Mouse (Mus musculus) neural tube, embryonic 11.5 days (tissue): ENCODE measurements at regions not wholly inside any gene's neighbourhood (a gene's known extent, or its start where the extent isn't known, plus 50 kb on each side); places are given as distances from the start of the nearest gene placed in this dataset.

ENCODE experiments used
- ATAC-seq: fragments of 200-750 bp; cut with Nextera tagmentation; 2 replicates; pipeline ENCODE4 v1.8.0; 2017; ENCODE audit warnings: moderate number of reproducible peaks, mild to moderate bottlenecking, moderate TSS enrichment, moderate library complexity; ENCODE audit not compliant: insufficient read depth, low FRiP score, low TSS enrichment
- DNase-seq: peaks from one replicate; pipeline ENCODE4 v3.0.0-alpha.2; 2015; ENCODE audit warnings: low spot score
- H3K27ac ChIP-seq: fragments of 300-500 bp; sonication (generic); 2 replicates; pipeline ENCODE4 v1.5.1; 2014; ENCODE audit warnings: low read depth, mild to moderate bottlenecking, low read length
- H3K27me3 ChIP-seq: fragments of 300-500 bp; sonication (generic); 2 replicates; pipeline ENCODE4 v1.6.1; 2014; ENCODE audit warnings: mild to moderate bottlenecking, low read length, mixed read lengths; ENCODE audit not compliant: control insufficient read depth, insufficient read depth
- H3K36me3 ChIP-seq: fragments of 300-500 bp; sonication (generic); 2 replicates; pipeline ENCODE4 v1.6.1; 2014; ENCODE audit warnings: mild to moderate bottlenecking, low read length, moderate library complexity, mixed read lengths; ENCODE audit not compliant: control insufficient read depth, insufficient read depth
- H3K4me1 ChIP-seq: fragments of 300-500 bp; sonication (generic); 2 replicates; pipeline ENCODE4 v1.6.1; 2014; ENCODE audit warnings: low read length, mixed read lengths; ENCODE audit not compliant: control insufficient read depth, insufficient read depth
- H3K4me2 ChIP-seq: fragments of 300-500 bp; sonication (generic); 2 replicates; pipeline ENCODE4 v1.6.1; 2014; ENCODE audit warnings: low read depth, mild to moderate bottlenecking, moderate library complexity
- H3K4me3 ChIP-seq: fragments of 300-500 bp; sonication (generic); 2 replicates; pipeline ENCODE4 v1.5.1; 2014; ENCODE audit warnings: low read depth, low read length
- H3K9ac ChIP-seq: fragments of 300-500 bp; sonication (generic); 2 replicates; pipeline ENCODE4 v1.6.1; 2014; ENCODE audit warnings: mild to moderate bottlenecking, low read length
- H3K9me3 ChIP-seq: fragments of 300-500 bp; sonication (generic); 2 replicates; pipeline ENCODE4 v1.6.1; 2016; ENCODE audit warnings: low read length; ENCODE audit not compliant: control insufficient read depth
- WGBS: fragments of 180-500 bp; shearing (Covaris S2); extraction: QIAGEN DNeasy Blood & Tissue Kit; methylation state at CpG from one replicate; pipeline ENCODE4 v1.1.7; 2014; 5-methylcytosine and 5-hydroxymethylcytosine counted together

DNA sequence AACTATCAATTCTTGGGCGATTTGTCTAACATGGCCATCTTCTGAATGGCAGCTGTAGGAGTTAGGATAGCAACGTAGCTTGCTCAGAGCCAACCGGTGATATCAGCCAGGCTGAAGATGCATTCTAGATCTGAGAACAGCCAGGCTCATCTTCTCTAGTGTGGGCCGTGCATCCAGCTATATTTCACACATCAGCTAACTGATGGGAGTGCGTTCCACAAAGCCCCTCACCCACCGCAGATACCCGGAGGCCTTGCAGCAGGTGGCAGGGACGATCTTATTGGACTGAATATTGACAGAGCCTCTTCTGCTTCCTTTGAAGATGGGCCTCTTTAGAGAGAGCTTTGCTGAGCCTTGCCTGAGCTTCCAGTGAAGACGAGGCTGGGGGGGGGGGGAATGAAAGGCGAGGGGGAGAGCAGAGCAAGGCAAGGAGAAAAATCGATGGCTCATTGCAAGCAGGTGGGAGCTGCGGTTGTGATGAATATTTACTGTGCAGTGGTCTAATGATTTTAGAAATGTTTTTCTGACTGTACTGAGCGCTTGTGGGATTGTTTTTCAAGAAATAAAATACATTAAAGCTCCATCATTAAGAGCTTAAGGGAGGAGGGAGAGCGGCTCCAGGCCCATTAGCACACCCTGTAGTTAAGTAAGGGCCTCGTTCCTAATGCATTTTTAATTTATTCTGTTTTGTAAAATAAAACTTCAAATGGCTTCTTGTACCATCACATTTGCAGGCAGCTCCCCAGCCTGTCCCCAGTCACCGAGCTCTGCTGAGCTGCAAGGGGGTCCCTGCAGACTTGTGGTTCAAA, 97.8 kb upstream of the Kcnd3 start:
- H3K4me2 ChIP-seq: no peak overlapping the region
- no peaks in the 10 kb centered on the region for H3K36me3 ChIP-seq
- H3K27ac ChIP-seq: no peak overlapping the region
- no peak overlapping the region for H3K9ac ChIP-seq
- ATAC-seq (no peak), DNase-seq (no peak)
- no peaks in the 10 kb centered on the region for H3K9me3 ChIP-seq
- WGBS: 77% methylated on average over 16 of the region's 16 CpGs
- H3K4me1 ChIP-seq: no peaks in the 10 kb centered on the region
- no peak overlapping the region for H3K4me3 ChIP-seq
- no peaks in the 10 kb centered on the region for H3K27me3 ChIP-seq

DNA sequence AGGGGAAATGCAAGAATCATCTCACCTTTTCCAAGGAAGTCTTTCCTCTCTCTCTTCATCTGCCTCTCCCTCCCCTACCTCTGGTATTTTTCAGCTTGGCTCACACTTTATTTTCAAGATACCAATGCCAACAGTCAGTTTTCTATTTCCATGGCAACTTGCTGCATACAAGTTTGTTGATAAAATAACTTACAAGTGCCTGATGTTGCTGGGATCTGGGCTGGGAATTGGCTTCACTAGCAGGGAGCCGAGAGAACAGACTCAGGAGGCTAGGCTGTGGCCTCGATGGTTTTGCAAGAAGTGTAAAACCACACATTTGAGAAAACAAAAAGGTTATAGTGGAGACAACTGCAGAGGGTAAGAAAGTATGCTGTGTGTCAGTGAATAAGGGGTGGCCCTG, 94.6 kb upstream of the Kcnd3 start:
- no peak overlapping the region for H3K9ac ChIP-seq
- no peak overlapping the region for H3K27ac ChIP-seq
- ATAC-seq (no peak), DNase-seq (no peak)
- no peaks in the 10 kb centered on the region for H3K9me3 ChIP-seq
- no peaks in the 10 kb centered on the region for H3K36me3 ChIP-seq
- 76% methylated on average over 2 of the region's 2 CpGs for WGBS
- H3K4me3 ChIP-seq: no peak overlapping the region
- no peak overlapping the region for H3K4me2 ChIP-seq
- no peaks in the 10 kb centered on the region for H3K27me3 ChIP-seq
- no peaks in the 10 kb centered on the region for H3K4me1 ChIP-seq

DNA sequence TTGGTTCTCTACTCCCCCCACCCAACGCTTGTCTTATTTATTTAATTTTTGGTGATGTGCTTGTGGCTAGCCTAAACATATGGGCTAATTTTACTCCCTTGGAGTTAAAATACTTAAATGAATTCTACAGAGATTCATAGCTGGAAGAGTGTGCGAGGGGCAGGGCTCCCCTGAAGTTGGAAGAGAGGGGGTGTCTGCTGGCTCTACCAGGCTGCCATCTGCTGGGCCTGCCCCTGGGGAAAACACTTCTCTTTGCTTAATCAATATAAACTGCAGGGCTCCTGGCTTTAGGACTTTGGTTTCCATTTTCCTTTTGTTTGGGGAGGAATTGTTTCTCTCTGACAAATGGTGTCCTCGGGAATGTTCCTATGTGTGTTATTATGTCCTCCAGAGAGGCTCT, 92.5 kb upstream of the Kcnd3 start:
- no peaks in the 10 kb centered on the region for H3K36me3 ChIP-seq
- H3K27me3 ChIP-seq: no peaks in the 10 kb centered on the region
- no peak overlapping the region for H3K9ac ChIP-seq
- no peaks in the 10 kb centered on the region for H3K9me3 ChIP-seq
- 38% methylated on average over 3 of the region's 3 CpGs for WGBS
- ATAC-seq: peak; percentile 41; the same call in 1 of the 2 replicates
- no peak overlapping the region for H3K4me3 ChIP-seq
- no peaks in the 10 kb centered on the region for H3K4me1 ChIP-seq
- no peak overlapping the region for H3K4me2 ChIP-seq
- no peak overlapping the region for H3K27ac ChIP-seq
- DNase-seq: peak; percentile 22

DNA sequence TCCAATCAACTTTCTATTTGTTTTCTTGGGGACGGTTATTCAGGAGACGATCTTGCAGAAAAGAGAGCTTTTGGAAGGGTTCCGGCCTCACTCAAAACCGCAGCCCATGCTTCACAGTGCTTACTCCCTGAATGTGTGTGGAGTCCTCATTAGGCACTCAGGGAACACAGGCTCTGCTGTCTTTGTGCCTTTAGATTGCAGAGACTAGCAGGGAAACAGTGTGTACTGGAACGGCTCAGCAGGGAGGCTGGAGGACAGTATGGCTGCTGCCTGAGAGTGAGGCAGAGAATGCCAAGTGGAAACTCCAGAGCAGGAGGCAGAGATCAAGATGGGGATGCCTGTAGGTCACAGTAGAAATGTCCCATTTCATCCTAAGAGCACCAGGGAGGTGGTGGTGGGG, 87.4 kb upstream of the Kcnd3 start:
- Histone ChIP-seq H3K36me3 (no peaks in the 10 kb centered on the region), H3K27ac (no peak overlapping the region), H3K27me3 (no peaks in the 10 kb centered on the region), H3K9me3 (no peaks in the 10 kb centered on the region), H3K4me2 (no peak overlapping the region), H3K9ac (no peak overlapping the region), H3K4me3 (no peak overlapping the region), H3K4me1 (no peaks in the 10 kb centered on the region)
- ATAC-seq (no peak), DNase-seq (no peak)
- 77% methylated on average over 5 of the region's 5 CpGs for WGBS

DNA sequence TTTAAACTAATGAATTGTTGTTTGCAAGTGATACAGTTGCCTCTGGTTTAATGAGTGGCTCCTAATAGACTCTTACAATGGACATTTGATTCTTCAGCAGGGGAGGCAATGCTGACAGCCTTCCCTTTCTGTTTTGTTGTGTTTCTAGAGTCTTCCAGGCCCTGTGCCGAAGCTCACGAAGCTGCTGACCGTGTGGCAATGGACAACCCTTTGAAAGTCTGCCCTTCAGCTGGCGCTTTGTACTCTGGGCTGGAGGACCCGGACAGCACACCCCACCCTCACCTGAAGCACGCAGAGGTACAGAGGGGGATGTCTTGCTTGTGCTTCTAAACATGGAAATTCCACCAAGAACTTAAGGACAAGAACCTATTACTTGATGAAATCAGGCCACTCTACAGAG, 85.3 kb upstream of the Kcnd3 start:
- Histone ChIP-seq H3K27ac (no peak overlapping the region), H3K4me3 (no peak overlapping the region), H3K9ac (no peak overlapping the region), H3K27me3 (no peaks in the 10 kb centered on the region), H3K4me2 (no peak overlapping the region), H3K4me1 (no peaks in the 10 kb centered on the region), H3K36me3 (no peaks in the 10 kb centered on the region), H3K9me3 (no peaks in the 10 kb centered on the region)
- WGBS: 89% methylated on average over 6 of the region's 6 CpGs
- ATAC-seq (no peak), DNase-seq (no peak)

DNA sequence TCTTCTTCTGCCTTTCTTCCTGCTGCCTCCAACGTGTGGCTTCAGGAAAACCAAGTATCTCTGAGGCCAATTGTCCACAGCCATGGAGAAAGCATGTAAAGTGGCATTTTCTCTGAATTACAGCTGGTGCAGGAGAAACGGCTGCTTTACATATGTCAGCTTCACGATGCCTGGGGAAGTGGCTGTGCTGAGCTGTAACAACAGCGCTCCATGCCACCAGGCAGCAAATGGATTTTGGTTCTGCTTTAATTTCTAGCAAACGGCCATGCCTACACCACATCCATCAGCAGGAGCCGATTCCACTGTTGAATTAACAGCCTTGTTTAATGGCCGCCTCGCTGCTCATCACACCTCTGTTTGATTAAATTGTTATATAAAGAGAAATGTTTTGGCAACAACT, 84.2 kb upstream of the Kcnd3 start:
- ATAC-seq (no peak), DNase-seq (no peak)
- Histone ChIP-seq H3K27ac (no peak overlapping the region), H3K4me3 (no peak overlapping the region), H3K36me3 (no peaks in the 10 kb centered on the region), H3K9me3 (no peaks in the 10 kb centered on the region), H3K9ac (no peak overlapping the region), H3K27me3 (no peaks in the 10 kb centered on the region), H3K4me1 (no peaks in the 10 kb centered on the region), H3K4me2 (no peak overlapping the region)
- WGBS: 72% methylated on average over 8 of the region's 8 CpGs

DNA sequence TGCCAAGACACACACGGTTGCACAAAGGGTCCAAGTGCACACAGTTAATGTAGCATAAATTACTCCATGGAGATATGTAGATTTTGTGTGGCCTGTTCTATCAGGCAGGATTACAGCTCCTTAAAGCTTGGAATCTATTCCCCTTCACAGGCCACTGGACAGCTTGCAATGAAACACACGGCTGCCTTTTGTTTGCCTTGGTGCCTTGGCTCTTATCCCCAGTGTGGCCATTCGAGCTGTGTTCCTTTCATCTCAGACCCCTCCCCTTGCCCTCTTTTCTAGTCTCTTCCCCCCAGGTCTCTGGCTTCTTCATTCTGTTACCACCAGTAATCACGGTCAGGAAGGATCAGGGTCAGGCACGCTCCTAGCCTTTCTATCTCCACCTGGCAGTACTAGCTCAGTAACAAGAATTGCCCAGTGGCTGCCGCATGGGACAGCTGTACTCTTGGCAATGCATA, 79.7 kb upstream of the Kcnd3 start:
- H3K27ac ChIP-seq: no peak overlapping the region
- no peaks in the 10 kb centered on the region for H3K9me3 ChIP-seq
- H3K27me3 ChIP-seq: no peaks in the 10 kb centered on the region
- H3K36me3 ChIP-seq: no peaks in the 10 kb centered on the region
- WGBS: 59% methylated on average over 6 of the region's 6 CpGs
- no peak overlapping the region for H3K4me3 ChIP-seq
- ATAC-seq (no peak), DNase-seq (no peak)
- H3K4me2 ChIP-seq: no peak overlapping the region
- no peaks in the 10 kb centered on the region for H3K4me1 ChIP-seq
- no peak overlapping the region for H3K9ac ChIP-seq

DNA sequence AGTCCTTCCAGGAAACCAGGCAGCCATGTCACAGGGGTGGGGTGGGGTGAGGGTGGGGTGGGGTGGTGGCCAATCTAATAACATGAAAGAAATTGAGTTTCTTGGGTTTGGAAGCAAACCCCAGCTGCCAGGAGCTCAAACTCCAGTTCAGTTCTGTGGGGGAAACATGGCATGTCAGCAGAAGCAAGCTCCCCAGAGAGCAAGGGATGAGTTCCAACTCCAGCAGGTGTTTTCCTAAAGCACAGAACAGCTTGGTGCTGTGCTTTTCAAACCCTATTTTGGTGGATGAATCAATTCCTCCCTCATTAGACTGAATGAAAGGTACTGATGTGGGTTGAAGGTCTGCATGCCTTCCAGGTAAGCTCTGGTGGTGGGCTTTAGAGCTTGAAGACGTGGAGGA, 77.8 kb upstream of the Kcnd3 start:
- Histone ChIP-seq H3K4me3 (no peak overlapping the region), H3K9ac (no peak overlapping the region), H3K27me3 (no peaks in the 10 kb centered on the region), H3K9me3 (no peaks in the 10 kb centered on the region), H3K4me1 (no peaks in the 10 kb centered on the region), H3K36me3 (no peaks in the 10 kb centered on the region), H3K4me2 (no peak overlapping the region), H3K27ac (no peak overlapping the region)
- ATAC-seq (no peak), DNase-seq (no peak)
- 82% methylated on average over 1 of the region's 1 CpGs for WGBS

DNA sequence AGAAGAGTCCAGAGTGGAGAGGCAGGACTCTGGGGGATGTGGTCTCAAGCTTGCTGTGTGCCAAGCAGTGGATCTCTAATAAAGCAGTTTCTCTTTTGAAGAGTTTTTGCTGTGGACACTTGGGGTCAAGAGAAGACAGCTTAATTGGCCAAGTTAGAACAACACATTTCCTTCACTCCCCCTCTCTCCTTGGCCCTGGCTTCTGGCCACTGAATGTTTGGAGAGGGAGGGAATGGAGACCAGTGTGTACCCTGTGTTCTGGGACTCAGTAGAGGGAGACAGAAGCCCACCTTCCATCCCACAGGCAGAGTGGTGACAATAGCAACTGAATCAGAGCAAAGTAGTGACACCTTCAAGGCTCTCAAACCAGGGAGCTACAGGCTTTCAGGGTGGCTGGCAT, 77.3 kb upstream of the Kcnd3 start:
- H3K9ac ChIP-seq: no peak overlapping the region
- no peaks in the 10 kb centered on the region for H3K27me3 ChIP-seq
- H3K4me1 ChIP-seq: no peaks in the 10 kb centered on the region
- no peak overlapping the region for H3K4me2 ChIP-seq
- ATAC-seq: no peak
- no peak for DNase-seq
- H3K36me3 ChIP-seq: no peaks in the 10 kb centered on the region
- no peak overlapping the region for H3K27ac ChIP-seq
- no peaks in the 10 kb centered on the region for H3K9me3 ChIP-seq
- H3K4me3 ChIP-seq: no peak overlapping the region
